Mouse (Mus musculus) embryonic fibroblast, embryonic 13.5 days (primary cell): Measurements from ENCODE around the gene Junb. TPM values are rescaled to one million over a fixed set of nuclear protein-coding genes. Genes with fewer than 3 reads are reported as not detected.

Source experiments
- H3K27ac ChIP-seq: 2 replicates; pipeline ENCODE4 v1.5.1; 2012; ENCODE audit warnings: low read length, control low read depth, inconsistent platforms; ENCODE audit not compliant: insufficient read depth
- H3K4me1 ChIP-seq: 2 replicates; pipeline ENCODE4 v1.6.1; 2011; ENCODE audit warnings: low read length; ENCODE audit not compliant: control insufficient read depth, insufficient read depth
- H3K4me3 ChIP-seq: 2 replicates; pipeline ENCODE4 v1.5.1; 2011; ENCODE audit warnings: mild to moderate bottlenecking, control low read depth, low read length; ENCODE audit not compliant: insufficient read depth
- CTCF ChIP-seq: IDR thresholded peaks from 2 replicates; pipeline ENCODE4 v1.5.1; 2011; ENCODE audit warnings: mild to moderate bottlenecking, control low read depth, low read length, moderate library complexity, borderline replicate concordance; ENCODE audit not compliant: insufficient read depth
- POLR2A ChIP-seq: IDR thresholded peaks from 2 replicates; pipeline ENCODE4 v1.6.1; 2011; ENCODE audit warnings: low read depth, mild to moderate bottlenecking, control low read depth, low read length, moderate library complexity
- polyA plus RNA-seq: library from polyadenylated mRNA; stranded (reverse); fragments of >200 nt; gene quantifications from 2 replicates; pipeline ENCODE4 v1.2.4, GENCODE M21; 2011; ENCODE audit warnings: low read depth; ENCODE audit not compliant: missing spikeins, insufficient read length

The Junb gene
- polyA plus RNA-seq, 1 experiment: 35.0 TPM

- TF ChIP-seq CTCF (no peak), POLR2A (no peak)
- Histone ChIP-seq H3K4me1 (no peaks in the 10 kb centered on the region), H3K4me3 (no peak within 1 kb of the TSS), H3K27ac (no peak within 1 kb of the TSS)
These were observed 35.9 kb upstream of the Junb start, which contains the start of gene Best2 for GRCm38 (mm10) chr8:85014431-85014830. Best2 (minus strand) TSS chr8:85014531.

- Histone ChIP-seq H3K27ac (no peak overlapping the region), H3K4me1 (no peaks in the 10 kb centered on the region), H3K4me3 (no peak overlapping the region)
- TF ChIP-seq POLR2A: no peak
- TF ChIP-seq CTCF: peak; percentile 29; the same call in 1 of the 2 replicates
These were observed 34.8 kb upstream of the Junb start for GRCm38 (mm10) chr8:85013230-85013840.

- Histone ChIP-seq H3K27ac (no peak overlapping the region), H3K4me1 (no peaks in the 10 kb centered on the region), H3K4me3 (no peak overlapping the region)
- no peak for TF ChIP-seq POLR2A
- TF ChIP-seq CTCF: no peak
These were observed 32.7 kb upstream of the Junb start for GRCm38 (mm10) chr8:85011242-85011641.

GRCm38 (mm10) chr8:85007686-85008085 is 29.2 kb upstream of the Junb start:
- H3K4me3 ChIP-seq: no peak overlapping the region
- no peak for TF ChIP-seq CTCF
- no peak for TF ChIP-seq POLR2A
- H3K4me1 ChIP-seq: no peaks in the 10 kb centered on the region
- H3K27ac ChIP-seq: no peak overlapping the region

- TF ChIP-seq POLR2A (no peak), CTCF (peak; percentile 99)
- no peaks in the 10 kb centered on the region for H3K4me1 ChIP-seq
- H3K27ac ChIP-seq: no peak overlapping the region
- no peak overlapping the region for H3K4me3 ChIP-seq
These were observed 19.3 kb upstream of the Junb start for GRCm38 (mm10) chr8:84997649-84998295.

- no peak overlapping the region for H3K27ac ChIP-seq
- TF ChIP-seq CTCF (no peak), POLR2A (no peak)
- H3K4me1 ChIP-seq: no peaks in the 10 kb centered on the region
- H3K4me3 ChIP-seq: no peak overlapping the region
These were observed 18.5 kb upstream of the Junb start for GRCm38 (mm10) chr8:84996978-84997377.

GRCm38 (mm10) chr8:84995680-84996079 is 17.2 kb upstream of the Junb start:
- Histone ChIP-seq H3K4me1 (no peaks in the 10 kb centered on the region), H3K4me3 (no peak overlapping the region), H3K27ac (no peak overlapping the region)
- no peak for TF ChIP-seq POLR2A
- no peak for TF ChIP-seq CTCF

GRCm38 (mm10) chr8:84994375-84994774 is 15.9 kb upstream of the Junb start:
- H3K27ac ChIP-seq: no peak overlapping the region
- H3K4me1 ChIP-seq: no peaks in the 10 kb centered on the region
- TF ChIP-seq POLR2A: no peak
- no peak for TF ChIP-seq CTCF
- no peak overlapping the region for H3K4me3 ChIP-seq

GRCm38 (mm10) chr8:84990836-84991235 is 12.3 kb upstream of the Junb start:
- Histone ChIP-seq H3K27ac (no peak overlapping the region), H3K4me3 (peak overlapping the region; percentile 48), H3K4me1 (peaks cover 17% of the 10 kb centered on the region)
- TF ChIP-seq CTCF (no peak), POLR2A (no peak)

GRCm38 (mm10) chr8:84990349-84990748 is 11.8 kb upstream of the Junb start, which contains the start of gene Hook2:
Hook2 (plus strand) TSS chr8:84990603.
- Histone ChIP-seq H3K27ac (peak within 1 kb of the TSS; percentile 58), H3K4me3 (peak within 1 kb of the TSS; percentile 48), H3K4me1 (peaks cover 17% of the 10 kb centered on the region)
- TF ChIP-seq POLR2A (peak; percentile 41; the same call in 1 of the 2 replicates), CTCF (peak; percentile 97)
